23 mouse cellular contexts compared by ENCODE assay signal in genomic region chr10:34508593-34508992, GRCm38 (mm10). TPM values are rescaled to one million over a fixed set of nuclear protein-coding genes. Genes with fewer than 3 reads are reported as not detected.
DNase-seq lines count a peak whose midpoint lies in the region; ATAC-seq and TF ChIP-seq lines count a peak whose summit lies in the region.
"Had no signal": no experiment of that assay in that cellular context is flagged by ENCODE, and none has a peak within 500 bp of the region (broad histone marks: within the 10 kb centered on the region; RNA-seq: fewer than 3 reads in every experiment).

No protein-coding gene starts in this region.

- no peak overlapping the region for H3K4me3 ChIP-seq in stomach, postnatal 0 days (ENCODE audit: low read depth, low read length)
- H3K4me3 ChIP-seq in forebrain, embryonic 15.5 days = no peak overlapping the region
- H3K4me3 ChIP-seq in forebrain, embryonic 12.5 days (replicated peaks) = no peak overlapping the region
- H3K4me3 ChIP-seq in hindbrain, embryonic 12.5 days = no peak overlapping the region
- H3K4me3 ChIP-seq: embryonic facial prominence, embryonic 12.5 days; left cerebral cortex, adult 2 months; limb, embryonic 10.5 days; liver, embryonic 15.5 days; midbrain, embryonic 12.5 days had no signal

- ATAC-seq in granulocyte monocyte progenitor cell, adult 5-6 weeks (replicated peaks; ENCODE audit: poor library complexity, severe bottlenecking) = peak; percentile 46; the same call in 1 of the 2 replicates
- ATAC-seq in stomach, postnatal 0 days (ENCODE audit: low FRiP score, low TSS enrichment) = peak; percentile 94
- no peak for ATAC-seq in forebrain, embryonic 15.5 days (replicated peaks)
- no peak for ATAC-seq in forebrain, embryonic 12.5 days (ENCODE audit: low FRiP score)
- no peak for ATAC-seq in hindbrain, embryonic 12.5 days (ENCODE audit: low FRiP score)
- ATAC-seq: forebrain, postnatal 0 days; inflammation-experienced regulatory T-cells, adult 6 months had no signal

- peak; percentile 15 for DNase-seq in urinary bladder, postnatal 14 days (ENCODE audit: low spot score)
- no peak for DNase-seq in urinary bladder, postnatal 36 days (ENCODE audit: low spot score in 2 of 2)
- DNase-seq in large intestine, adult 2 months (ENCODE audit: low read depth, low spot score) = peak; percentile 80
- no peak for DNase-seq in stomach, postnatal 0 days (ENCODE audit: low spot score)
- DNase-seq: cerebellum, adult 9-10 months; forebrain, postnatal 0 days; gastrocnemius, postnatal 36 days; kidney, postnatal 36 days; liver; thymus, adult 2 months; thymus, postnatal 4 days had no signal

- no peak overlapping the region for H3K9ac ChIP-seq in stomach, postnatal 0 days (ENCODE audit: low read length)
- H3K9ac ChIP-seq in forebrain, embryonic 15.5 days (replicated peaks) = no peak overlapping the region
- H3K9ac ChIP-seq in forebrain, embryonic 12.5 days = no peak overlapping the region
- no peak overlapping the region for H3K9ac ChIP-seq in hindbrain, embryonic 12.5 days
- H3K9ac ChIP-seq: embryonic facial prominence, embryonic 12.5 days; forebrain, postnatal 0 days; hindbrain, embryonic 14.5 days; liver, embryonic 15.5 days; midbrain, embryonic 12.5 days had no signal

- H3K36me3 ChIP-seq in stomach, postnatal 0 days (ENCODE audit: control insufficient read depth, insufficient read depth, low read length) = no peaks in the 10 kb centered on the region
- H3K36me3 ChIP-seq in forebrain, embryonic 15.5 days = no peaks in the 10 kb centered on the region
- H3K36me3 ChIP-seq in forebrain, embryonic 12.5 days (replicated peaks) = no peaks in the 10 kb centered on the region
- no peaks in the 10 kb centered on the region for H3K36me3 ChIP-seq in hindbrain, embryonic 12.5 days
- H3K36me3 ChIP-seq: embryonic facial prominence, embryonic 12.5 days; limb, embryonic 10.5 days; liver, embryonic 15.5 days; midbrain, embryonic 12.5 days had no signal

- no peak overlapping the region for H3K27ac ChIP-seq in stomach, postnatal 0 days (replicated peaks)
- H3K27ac ChIP-seq in forebrain, embryonic 15.5 days (replicated peaks) = no peak overlapping the region
- H3K27ac ChIP-seq in forebrain, embryonic 12.5 days = no peak overlapping the region
- no peak overlapping the region for H3K27ac ChIP-seq in hindbrain, embryonic 12.5 days
- H3K27ac ChIP-seq: embryonic facial prominence, embryonic 12.5 days; hindbrain, embryonic 14.5 days; left cerebral cortex, adult 2 months; limb, embryonic 10.5 days; liver, embryonic 15.5 days; midbrain, embryonic 12.5 days had no signal

- TF ChIP-seq EP300 in stomach, postnatal 0 days (optimal IDR thresholded peaks at IDR 0.05) = peak; percentile 51

- no peaks in the 10 kb centered on the region for H3K9me3 ChIP-seq in stomach, postnatal 0 days (ENCODE audit: control insufficient read depth, low read length)
- no peaks in the 10 kb centered on the region for H3K9me3 ChIP-seq in forebrain, embryonic 15.5 days
- H3K9me3 ChIP-seq in forebrain, embryonic 12.5 days = no peaks in the 10 kb centered on the region
- H3K9me3 ChIP-seq in hindbrain, embryonic 12.5 days (replicated peaks) = no peaks in the 10 kb centered on the region
- H3K9me3 ChIP-seq: embryonic facial prominence, embryonic 12.5 days; limb, embryonic 10.5 days; liver, embryonic 15.5 days; midbrain, embryonic 12.5 days had no signal

- no peaks in the 10 kb centered on the region; the same call in 1 of the 2 replicates for H3K4me1 ChIP-seq in stomach, postnatal 0 days (replicated peaks; ENCODE audit: control insufficient read depth, insufficient read depth)
- no peaks in the 10 kb centered on the region for H3K4me1 ChIP-seq in forebrain, embryonic 15.5 days
- H3K4me1 ChIP-seq in forebrain, embryonic 12.5 days = no peaks in the 10 kb centered on the region
- H3K4me1 ChIP-seq in hindbrain, embryonic 12.5 days = peaks cover 3% of the 10 kb centered on the region; the same call in 1 of the 2 replicates
- H3K4me1 ChIP-seq: liver, embryonic 15.5 days; midbrain, embryonic 12.5 days had no signal

- no peak for TF ChIP-seq CTCF in stomach, postnatal 0 days (IDR thresholded peaks at IDR 0.05; ENCODE audit: low read depth)

- no peak overlapping the region for H3K4me2 ChIP-seq in stomach, postnatal 0 days (replicated peaks; ENCODE audit: low read depth)
- H3K4me2 ChIP-seq in forebrain, embryonic 15.5 days (replicated peaks) = no peak overlapping the region
- no peak overlapping the region for H3K4me2 ChIP-seq in forebrain, embryonic 12.5 days
- H3K4me2 ChIP-seq in hindbrain, embryonic 12.5 days (replicated peaks) = no peak overlapping the region
- H3K4me2 ChIP-seq: embryonic facial prominence, embryonic 12.5 days; hindbrain, embryonic 14.5 days; liver, embryonic 15.5 days; midbrain, embryonic 12.5 days had no signal

- H3K27me3 ChIP-seq in stomach, postnatal 0 days (ENCODE audit: control insufficient read depth, insufficient read depth, low read length) = no peaks in the 10 kb centered on the region
- H3K27me3 ChIP-seq in forebrain, embryonic 15.5 days = no peaks in the 10 kb centered on the region
- no peaks in the 10 kb centered on the region for H3K27me3 ChIP-seq in forebrain, embryonic 12.5 days
- no peaks in the 10 kb centered on the region for H3K27me3 ChIP-seq in hindbrain, embryonic 12.5 days
- H3K27me3 ChIP-seq: embryonic facial prominence, embryonic 12.5 days; liver, embryonic 15.5 days; midbrain, embryonic 12.5 days had no signal

- 24% methylated on average over 1 of the region's 1 CpGs for WGBS in large intestine, adult 2 months
- 36% methylated on average over 1 of the region's 1 CpGs for WGBS in stomach, postnatal 0 days
- 76% methylated on average over 1 of the region's 1 CpGs for WGBS in forebrain, embryonic 15.5 days
- WGBS in forebrain, embryonic 12.5 days = 80% methylated on average over 1 of the region's 1 CpGs
- 65% methylated on average over 1 of the region's 1 CpGs for WGBS in hindbrain, embryonic 12.5 days

RNA-seq across cellular contexts. Expression of gene Frk, which starts 25.4 kb away (rescaled TPM):
- not detected in 2 replicates for total RNA-seq in granulocyte monocyte progenitor cell, adult 5-6 weeks (2014; fragmentation: Nextera tagmentation)
- not detected in 2 replicates for total RNA-seq in granulocyte monocyte progenitor cell, adult 5-6 weeks (2017)
- 8.5 and 21.8 TPM in 2 replicates for polyA plus RNA-seq in large intestine, adult 2 months (2012; rRNA removed)
- 10.4 and 11.2 TPM in 2 replicates for polyA plus RNA-seq in stomach, postnatal 0 days (2015; fragmentation: Nextera tagmentation; extraction: Ambion mirVana)
- 0.57 and 0.61 TPM in 2 replicates for polyA plus RNA-seq in forebrain, embryonic 15.5 days (2015; fragmentation: Nextera tagmentation; extraction: Ambion mirVana)
- polyA plus RNA-seq in forebrain, embryonic 12.5 days (2016; fragmentation: Nextera tagmentation; extraction: Ambion mirVana) = 2.2 and 3.1 TPM in 2 replicates
- polyA plus RNA-seq in hindbrain, embryonic 12.5 days (2016; fragmentation: Nextera tagmentation; extraction: Ambion mirVana) = 3.3 and 4.3 TPM in 2 replicates
- total RNA-seq: megakaryocyte, adult 5-6 weeks had no signal
- polyA plus RNA-seq: inflammation-experienced regulatory T-cells, adult 6 months had no signal

Comparison
In these comparisons a context has a peak if more than half of its experiments do, and no peak if none do; other contexts are left out.
1. DNase-seq: peak in urinary bladder, postnatal 14 days (single experiment) and large intestine, adult 2 months (single experiment); none in urinary bladder, postnatal 36 days (0 of 2) and stomach, postnatal 0 days (single experiment).
2. ATAC-seq: peak in granulocyte monocyte progenitor cell, adult 5-6 weeks (single experiment) and stomach, postnatal 0 days (single experiment); none in forebrain, embryonic 15.5 days (single experiment), forebrain, embryonic 12.5 days (single experiment) and hindbrain, embryonic 12.5 days (single experiment).